Mouse (Mus musculus) megakaryocyte, embryonic 14.5 days (primary cell): ENCODE data around the gene Dnajc5. TPM values are rescaled to one million over a fixed set of nuclear protein-coding genes. Genes with fewer than 3 reads are reported as not detected.
A peak's percentile ranks its signal among the peaks of the same experiment; 100 is the strongest.

ENCODE experiments used
- H3K27me3 ChIP-seq: replicated peaks from 2 replicates; pipeline ENCODE3; 2012; ENCODE audit warnings: inconsistent platforms
- H3K36me3 ChIP-seq: replicated peaks from 2 replicates; pipeline ENCODE3; 2012; ENCODE audit warnings: low read length, inconsistent platforms, mixed read lengths
- H3K4me1 ChIP-seq: 2 replicates; pipeline ENCODE4 v1.6.1; 2012; ENCODE audit warnings: inconsistent platforms
- H3K4me3 ChIP-seq: replicated peaks from 2 replicates; pipeline ENCODE3; 2012; ENCODE audit warnings: moderate library complexity, mild to moderate bottlenecking, inconsistent platforms
- H3K9me3 ChIP-seq: 2 replicates; pipeline ENCODE4 v1.6.1; 2012; ENCODE audit warnings: inconsistent platforms
- FLI1 ChIP-seq: IDR thresholded peaks from 2 replicates; pipeline ENCODE4 v1.6.1; 2012; ENCODE audit warnings: low read length, inconsistent platforms, mixed read lengths
- GATA1 ChIP-seq: IDR thresholded peaks from 3 replicates; pipeline ENCODE4 v1.6.1; 2012; ENCODE audit warnings: mixed read lengths, low read length, inconsistent platforms, borderline replicate concordance
- polyA plus RNA-seq: library from polyadenylated mRNA; stranded (reverse); fragments of >175 nt; gene quantifications from 2 replicates; pipeline ENCODE4 v1.2.3, GENCODE M21; 2012; ENCODE audit warnings: low replicate concordance; ENCODE audit not compliant: insufficient read depth

Gene Dnajc5
- polyA plus RNA-seq, 1 experiment = 10.4 TPM

- TF ChIP-seq FLI1 (no peak), GATA1 (no peak)
- Histone ChIP-seq H3K36me3 (peaks cover 11% of the 10 kb centered on the region), H3K4me3 (peak overlapping the region; percentile 99), H3K4me1 (peaks cover 66% of the 10 kb centered on the region), H3K9me3 (no peaks in the 10 kb centered on the region), H3K27me3 (no peaks in the 10 kb centered on the region)
Measured at GRCm38 (mm10) chr2:181601751-181602145, 81.5 kb downstream of the Dnajc5 start.

GRCm38 (mm10) chr2:181602367-181602766, 82.1 kb downstream of the Dnajc5 start:
- Histone ChIP-seq H3K9me3 (no peaks in the 10 kb centered on the region), H3K36me3 (peaks cover 12% of the 10 kb centered on the region), H3K4me1 (peaks cover 61% of the 10 kb centered on the region), H3K27me3 (no peaks in the 10 kb centered on the region), H3K4me3 (peak overlapping the region; percentile 99)
- TF ChIP-seq GATA1 = no peak
- no peak for TF ChIP-seq FLI1

Other genes starting within 250 kb of the Dnajc5 start
- 4.9 and 8.0 TPM in 2 replicates for gene Gmeb2, start 232.4 kb upstream of the Dnajc5 start, polyA plus RNA-seq
- not detected in 2 replicates for gene Stmn3, start 206.0 kb upstream of the Dnajc5 start, polyA plus RNA-seq
- 1.5 and 6.1 TPM in 2 replicates for gene Rtel1, start 200.7 kb upstream of the Dnajc5 start, polyA plus RNA-seq
- gene Zgpat, start 155.6 kb upstream of the Dnajc5 start, polyA plus RNA-seq = 3.5 and 17.6 TPM in 2 replicates
- 5.0 and 9.7 TPM in 2 replicates for gene Arfrp1, start 155.1 kb upstream of the Dnajc5 start, polyA plus RNA-seq
- gene Lime1, start 140.4 kb upstream of the Dnajc5 start, polyA plus RNA-seq = 20.5 and 108 TPM in 2 replicates
- gene Zbtb46, start 61.1 kb upstream of the Dnajc5 start, polyA plus RNA-seq = 0.16 TPM in 1 of 2 replicates, not detected in the other
- not detected in 2 replicates for gene Abhd16b, start 27.3 kb upstream of the Dnajc5 start, polyA plus RNA-seq
- 7.5 and 38.2 TPM in 2 replicates for gene Tpd52l2, start 23.3 kb upstream of the Dnajc5 start, polyA plus RNA-seq
- 58.8 and 109 TPM in 2 replicates for gene Uckl1, start 64.4 kb downstream of the Dnajc5 start, polyA plus RNA-seq
- gene Prpf6, start 71.4 kb downstream of the Dnajc5 start, polyA plus RNA-seq = 3.6 and 12.6 TPM in 2 replicates
- gene Zfp512b, start 72.3 kb downstream of the Dnajc5 start, polyA plus RNA-seq = 12.8 and 34.9 TPM in 2 replicates
- 1.0 and 2.9 TPM in 2 replicates for gene Samd10, start 78.7 kb downstream of the Dnajc5 start, polyA plus RNA-seq
- gene Gm29797, start 136.5 kb downstream of the Dnajc5 start, polyA plus RNA-seq = not detected in 2 replicates
- gene Sox18, start 151.2 kb downstream of the Dnajc5 start, polyA plus RNA-seq = not detected in 2 replicates
- gene Tcea2, start 159.8 kb downstream of the Dnajc5 start, polyA plus RNA-seq = 1.1 and 1.3 TPM in 2 replicates
- gene Rgs19, start 173.5 kb downstream of the Dnajc5 start, polyA plus RNA-seq = 38.7 and 51.9 TPM in 2 replicates
- gene Lkaaear1, start 178.0 kb downstream of the Dnajc5 start, polyA plus RNA-seq = not detected in 2 replicates
- gene Oprl1, start 194.5 kb downstream of the Dnajc5 start, polyA plus RNA-seq = not detected in 2 replicates
- not detected in 2 replicates for gene Myt1, start 242.8 kb downstream of the Dnajc5 start, polyA plus RNA-seq